Mouse (Mus musculus) spleen, embryonic (tissue): ENCODE data around the gene Olfr502.
"Not testable (repeated sequence)": the region's sequence is repeated elsewhere in the genome, so short reads cannot be mapped to it uniquely, and the experiment has no call there.

ENCODE experiments used
- CTCF ChIA-PET: fragments of 350-600 bp; sonication (Branson Sonifier 250); formaldehyde crosslinking; loops from one replicate; lab custom pipeline; 2022; lab: Charles Lee

Olfr502 gene

DNA sequence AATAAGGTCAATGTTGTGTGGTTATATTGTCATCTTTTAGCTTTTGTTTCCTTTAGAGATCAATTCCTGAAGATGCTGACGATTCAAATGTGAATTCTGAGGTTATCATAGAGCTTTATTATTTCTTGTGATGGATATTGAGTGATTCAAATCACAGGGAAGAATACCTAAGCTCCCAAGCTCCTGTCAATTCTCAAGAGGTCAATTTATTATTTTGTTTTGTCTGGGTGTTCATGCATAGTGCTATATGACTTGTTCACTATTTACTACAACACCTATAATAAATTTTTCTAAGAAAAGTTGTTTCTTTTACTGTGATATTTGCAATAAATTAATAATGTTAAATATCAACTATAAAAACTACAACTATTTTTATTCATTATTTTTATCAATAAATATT lies at the start of gene Olfr502:
TSS of gene Olfr502 (minus strand) at position 101 of the 400 bp plus-strand sequence.
- CTCF ChIA-PET, result no interaction called here

GRCm38 (mm10) chr7:108565693-108566092 lies 40.8 kb upstream of the Olfr502 start, which contains the start of gene Olfr504:
Olfr504 (minus strand) TSS chr7:108565793.
- CTCF ChIA-PET, result no interaction called here

GRCm38 (mm10) chr7:108544227-108544626 lies 19.4 kb upstream of the Olfr502 start, which contains the start of gene Olfr503:
Olfr503 (plus strand) TSS chr7:108544527.
- CTCF ChIA-PET, result not testable (repeated sequence)

- CTCF ChIA-PET, result no interaction called here
Observed at GRCm38 (mm10) chr7:108542416-108542815, 17.6 kb upstream of the Olfr502 start.
